In the genomic region with DNA sequence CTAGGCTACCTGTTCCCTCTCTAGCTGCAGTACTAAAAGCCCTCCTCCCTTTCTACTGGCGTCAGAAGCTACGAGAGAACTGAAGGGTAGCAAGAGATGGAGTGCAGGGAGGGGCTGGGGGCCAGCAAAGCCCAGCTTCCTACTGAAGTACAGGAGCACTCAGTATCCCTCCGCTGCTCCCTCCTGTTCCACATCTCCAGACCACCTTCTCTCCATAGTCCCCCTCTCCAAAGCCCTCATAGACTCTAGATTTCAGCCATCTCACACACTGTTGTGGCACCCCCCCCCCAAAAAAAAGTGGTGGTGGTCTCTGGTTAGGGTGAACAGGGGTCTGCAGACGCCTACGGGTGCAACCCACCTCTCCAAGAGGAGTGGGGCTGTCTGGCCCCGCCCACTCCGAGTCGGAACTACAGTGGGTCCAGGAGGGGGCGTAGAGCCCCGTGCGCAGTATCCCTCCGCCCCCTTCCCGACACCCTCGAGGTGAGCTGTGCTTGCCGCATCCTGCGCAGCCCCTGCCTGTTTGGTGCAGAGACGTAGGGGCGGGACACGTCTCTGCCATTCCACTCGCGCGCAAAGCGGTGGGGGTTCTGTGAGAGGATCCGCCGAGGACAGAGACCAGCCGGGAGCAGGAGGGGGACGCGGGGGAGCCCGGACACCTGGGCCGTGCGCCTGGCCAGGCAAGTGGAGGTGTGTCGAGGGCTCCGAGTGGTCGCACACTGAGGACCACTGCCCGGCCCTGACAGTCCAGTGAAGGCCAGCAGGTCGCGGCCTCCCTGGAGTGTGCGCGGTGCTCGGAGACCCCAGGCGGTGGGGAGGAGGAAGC, we compare ENCODE assay signal across 8 mouse cellular contexts. TPM values are rescaled to one million over a fixed set of nuclear protein-coding genes. Genes with fewer than 3 reads are reported as not detected.
A peak's percentile ranks its signal among the peaks of the same experiment; 100 is the strongest.
DNase-seq lines count a peak whose midpoint lies in the region; ATAC-seq lines count a peak whose summit lies in the region.

No protein-coding gene starts in this region.

- H3K27me3 ChIP-seq in intestine, embryonic 14.5 days (replicated peaks; ENCODE audit: control insufficient read depth, insufficient read depth, low read length): no peaks in the 10 kb centered on the region
- peaks cover 2% of the 10 kb centered on the region for H3K27me3 ChIP-seq in megakaryocyte, embryonic 14.5 days (replicated peaks)

- H3K36me3 ChIP-seq in intestine, embryonic 14.5 days (ENCODE audit: control insufficient read depth, insufficient read depth, low read length): peaks cover 19% of the 10 kb centered on the region
- peaks cover 25% of the 10 kb centered on the region for H3K36me3 ChIP-seq in megakaryocyte, embryonic 14.5 days (replicated peaks; ENCODE audit: low read length)

- H3K4me3 ChIP-seq in intestine, embryonic 14.5 days (ENCODE audit: low read depth, low read length): peak overlapping the region; percentile 58
- peak overlapping the region; percentile 94 for H3K4me3 ChIP-seq in megakaryocyte, embryonic 14.5 days (replicated peaks)

- no peaks in the 10 kb centered on the region for H3K4me1 ChIP-seq in intestine, embryonic 14.5 days (replicated peaks; ENCODE audit: control insufficient read depth, insufficient read depth, low read length)
- peaks cover 10% of the 10 kb centered on the region; the same call in 1 of the 2 replicates for H3K4me1 ChIP-seq in megakaryocyte, embryonic 14.5 days

- intact Hi-C loops in gastrocnemius, postnatal 36 days (cut with DNase I): no loop called here
- intact Hi-C loops in left cerebral cortex, postnatal 10 days (cut with DNase I): no loop called here

- DNase-seq in adrenal gland, adult (ENCODE audit: inconsistent age in 2 of 2, low spot score in 1 of 2): peak; percentile 74 to 87
- peak; percentile 77 for DNase-seq in embryo, embryonic 10.5 days (ENCODE audit: low spot score)
- peak; percentile 21 for DNase-seq in gastrocnemius, postnatal 36 days
- peak; percentile 85 for DNase-seq in intestine, embryonic 14.5 days (ENCODE audit: low spot score)
- peak; percentile 80 to 90 for DNase-seq in left cerebral cortex, postnatal 10 days (ENCODE audit: extremely low spot score in 1 of 2, low spot score in 2 of 2)
- DNase-seq in right cerebral cortex, postnatal 25 days: peak; percentile 84
- peak; percentile 28 to 54 for DNase-seq in urinary bladder, postnatal 36 days (ENCODE audit: low spot score in 2 of 2)

- WGBS in intestine, embryonic 14.5 days: 19% methylated on average over 39 of the region's 41 CpGs

- no peaks in the 10 kb centered on the region for H3K9me3 ChIP-seq in intestine, embryonic 14.5 days (ENCODE audit: control insufficient read depth, low read length)
- H3K9me3 ChIP-seq in megakaryocyte, embryonic 14.5 days: no peaks in the 10 kb centered on the region

- peak; percentile 100 for ATAC-seq in intestine, embryonic 14.5 days (replicated peaks; ENCODE audit: low FRiP score, low TSS enrichment, low read depth)

- peak overlapping the region; percentile 50 for H3K4me2 ChIP-seq in intestine, embryonic 14.5 days (ENCODE audit: low read length)

- peak overlapping the region; percentile 62 for H3K9ac ChIP-seq in intestine, embryonic 14.5 days (ENCODE audit: low read length)

- H3K27ac ChIP-seq in intestine, embryonic 14.5 days (ENCODE audit: low read depth): peak overlapping the region; percentile 73; the same call in 1 of the 2 replicates

RNA-seq across cellular contexts. Expression of a gene that starts 46.8 kb away (rescaled TPM):
- 1 to 10 TPM in 1 of 2 experiments, under 1 TPM in 1; 0.72 to 1.9 TPM for total RNA-seq in gastrocnemius, postnatal 36 days (2021)
- polyA plus RNA-seq in intestine, embryonic 14.5 days (2014; fragmentation: Nextera tagmentation; extraction: Ambion mirVana): 19.8 and 24.9 TPM in 2 replicates
- 100 to 1,000 TPM; 175 to 191 TPM for total RNA-seq in left cerebral cortex, postnatal 10 days (2021)
- not detected in 2 replicates for polyA plus RNA-seq in megakaryocyte, embryonic 14.5 days (2012; ENCODE audit: insufficient read depth, low replicate concordance)

Comparison
In these comparisons a context has a peak if more than half of its experiments do, and no peak if none do; other contexts are left out.
1. Peak in every context shown above with its lines: DNase-seq, ATAC-seq, H3K4me3 ChIP-seq and H3K27ac ChIP-seq.
2. DNase-seq: peak in every context shown above with its lines; median percentile 85 in intestine, embryonic 14.5 days; 85 in left cerebral cortex, postnatal 10 days; 84 in right cerebral cortex, postnatal 25 days; 80 in adrenal gland, adult; 77 in embryo, embryonic 10.5 days; 41 in urinary bladder, postnatal 36 days; 21 in gastrocnemius, postnatal 36 days.
3. RNA of a gene that starts 46.8 kb away (total RNA-seq): 175 to 191 TPM in left cerebral cortex, postnatal 10 days; 0.72 to 1.9 TPM in gastrocnemius, postnatal 36 days; every median in the first group is over 10 times any median in the second.